Mouse (Mus musculus) embryo, embryonic 11.5 days (tissue): ENCODE results near the gene Casp14.
"Not testable (repeated sequence)": the region's sequence is repeated elsewhere in the genome, so short reads cannot be mapped to it uniquely, and the experiment has no call there.

ENCODE experiments used
- DNase-seq: peaks from one replicate; pipeline ENCODE4 v3.0.0-alpha.2; 2012; ENCODE audit warnings: low read depth, low spot score

The Casp14 gene

GRCm38 (mm10) chr10:78670121-78670520 is 48.0 kb downstream of the Casp14 start:
- not testable (repeated sequence) for DNase-seq

GRCm38 (mm10) chr10:78666696-78667095 is 51.4 kb downstream of the Casp14 start:
- DNase-seq = not testable (repeated sequence)

GRCm38 (mm10) chr10:78664546-78664945 is 53.5 kb downstream of the Casp14 start:
- DNase-seq = no peak
